Mouse (Mus musculus) retina, adult 2 months (tissue): Measurements from ENCODE around the gene Sp8.

Experiments
- DNase-seq: peaks from one replicate; pipeline ENCODE4 v3.0.0-alpha.2; 2012; ENCODE audit warnings: low read depth, low spot score

Gene Sp8

DNA sequence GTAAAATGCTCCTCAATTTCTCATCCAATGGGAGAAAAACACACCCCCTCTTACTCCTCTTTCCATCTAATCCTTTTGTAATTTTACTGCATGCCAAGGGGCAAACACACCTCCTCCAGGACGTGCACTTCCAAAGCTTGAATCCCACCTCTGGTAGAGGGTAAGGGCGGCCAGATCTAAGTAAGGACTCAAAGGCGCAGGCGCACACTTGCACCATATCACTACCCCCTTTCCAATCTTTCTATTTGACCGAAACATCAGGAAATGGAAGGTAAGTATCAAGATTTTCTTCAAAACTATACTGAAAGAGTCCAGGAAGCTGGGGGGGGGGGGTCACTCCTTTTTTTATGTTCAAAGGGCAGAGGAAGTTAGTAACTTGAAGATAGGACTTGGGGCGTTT is at the start of gene Sp8:
Gene Sp8 (plus strand): TSS at position 109 of the 400 bp plus-strand sequence.
- DNase-seq = no peak

DNA sequence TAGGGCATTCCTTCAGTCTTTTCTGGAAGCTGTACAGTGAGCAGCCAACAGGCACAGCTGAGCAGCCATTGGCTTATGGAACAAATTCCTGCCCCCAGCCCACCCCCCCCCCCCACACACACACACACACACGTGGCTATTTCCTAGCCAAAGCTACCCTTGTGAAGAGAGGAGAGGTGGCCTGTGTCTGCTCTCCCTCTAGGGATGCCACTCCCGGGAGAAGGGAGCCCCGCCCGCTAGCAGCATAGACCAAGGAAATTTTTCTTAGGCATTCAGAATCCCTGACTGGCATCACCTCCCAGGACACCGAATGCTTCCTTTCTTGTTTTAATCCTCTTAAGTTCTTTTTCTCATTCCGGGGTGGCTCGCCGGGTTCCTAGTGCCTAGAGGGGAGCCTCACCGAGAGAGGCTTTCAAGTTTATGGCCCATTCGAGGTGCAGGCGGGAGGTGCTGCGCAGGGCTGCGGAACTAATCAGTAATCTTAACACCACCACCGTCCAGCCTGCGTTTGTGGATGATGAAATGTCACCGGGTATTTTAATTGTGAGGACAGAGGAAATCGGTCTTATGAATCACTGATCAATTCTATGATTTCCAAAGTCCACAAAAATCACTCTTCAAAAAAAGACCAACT is 34.7 kb upstream of the Sp8 start:
- DNase-seq = no peak

DNA sequence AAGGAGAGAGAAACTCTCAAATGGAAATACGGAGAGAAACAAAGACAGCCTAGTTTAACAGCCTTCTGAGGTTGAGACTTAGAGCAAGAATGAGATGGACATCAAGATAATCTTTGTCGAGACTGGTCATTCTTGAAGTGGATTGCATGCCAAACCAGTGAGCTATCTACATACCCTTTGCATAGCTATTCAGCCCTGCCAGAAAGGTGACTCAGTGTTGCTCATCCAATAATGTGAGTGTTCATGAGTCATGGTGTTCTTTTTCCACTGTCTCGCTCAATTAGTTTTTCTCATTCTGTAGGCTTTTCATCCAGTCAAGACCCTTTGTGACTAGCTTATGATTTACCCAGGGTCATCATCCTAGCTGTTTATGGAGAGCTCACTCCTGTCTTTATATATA is 31.6 kb upstream of the Sp8 start:
- no peak for DNase-seq

GRCm38 (mm10) chr12:118816156-118816555 is 30.0 kb upstream of the Sp8 start:
- no peak for DNase-seq

DNA sequence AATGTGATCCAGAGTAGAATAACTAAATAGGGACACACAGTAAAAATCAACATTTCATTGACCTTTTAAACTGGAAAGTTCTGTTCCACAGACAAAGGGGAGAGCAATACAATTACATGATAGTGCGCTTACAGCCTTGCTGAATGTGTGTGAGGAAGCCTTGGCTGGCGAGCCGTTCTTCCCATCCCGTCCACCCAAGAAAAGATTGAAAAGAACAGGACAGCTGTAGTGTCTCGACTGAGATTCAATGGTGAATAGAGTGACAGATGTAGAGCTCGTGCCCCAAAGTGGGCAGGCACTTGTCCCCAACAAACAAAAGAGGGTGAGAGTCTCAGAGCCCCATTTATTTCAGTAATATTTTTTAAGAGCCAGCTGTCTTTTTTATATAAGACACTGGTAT is 16.2 kb upstream of the Sp8 start:
- no peak for DNase-seq

DNA sequence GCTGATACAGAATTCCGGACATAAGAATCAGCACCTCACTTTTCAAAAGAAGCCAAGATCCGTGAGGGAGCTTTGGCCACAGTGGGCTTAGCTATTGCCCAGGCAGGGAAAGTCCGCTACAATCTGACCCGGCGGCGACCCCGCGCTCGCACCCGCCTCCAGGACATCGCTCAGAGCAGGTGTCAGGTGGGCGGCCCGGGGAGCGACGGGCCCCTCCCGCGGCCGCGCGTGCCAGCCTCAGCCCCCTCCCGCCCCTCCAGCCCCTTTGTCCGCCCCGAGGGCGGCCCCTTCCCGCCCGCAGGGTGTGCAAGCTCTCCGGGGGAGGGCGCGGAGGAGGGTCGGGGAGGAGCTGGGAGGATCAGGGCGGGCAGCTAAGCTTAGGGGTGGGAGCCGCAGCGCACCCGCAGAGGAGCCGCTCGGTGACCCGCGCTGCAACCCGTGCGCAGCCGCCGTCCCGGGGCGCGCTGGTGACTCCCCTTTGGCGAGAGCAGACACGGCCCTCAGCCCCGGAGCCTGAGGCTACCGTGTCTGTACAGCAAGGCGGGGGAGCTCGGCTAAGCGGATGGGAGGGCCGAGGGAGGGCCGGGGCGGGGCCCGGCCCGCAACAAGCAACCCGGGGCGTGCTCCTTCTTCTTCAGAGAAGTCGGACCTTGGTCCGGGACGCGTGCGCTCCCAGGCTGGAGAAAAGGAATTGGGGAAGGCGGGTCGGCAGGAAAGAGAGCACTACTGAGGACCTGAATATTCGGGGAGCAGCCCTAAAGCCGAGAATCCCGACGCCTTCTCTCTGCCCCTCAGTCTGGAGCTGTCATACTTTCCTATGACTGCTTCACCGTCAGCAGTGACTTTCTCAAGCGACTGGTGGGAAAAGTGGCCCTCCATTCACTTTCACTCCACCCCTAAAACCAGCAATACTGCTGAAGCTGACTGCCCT is 9.5 kb upstream of the Sp8 start:
- no peak for DNase-seq

GRCm38 (mm10) chr12:118837361-118837760 is 8.8 kb upstream of the Sp8 start:
- no peak for DNase-seq

GRCm38 (mm10) chr12:118838260-118838659 is 7.9 kb upstream of the Sp8 start:
- no peak for DNase-seq

DNA sequence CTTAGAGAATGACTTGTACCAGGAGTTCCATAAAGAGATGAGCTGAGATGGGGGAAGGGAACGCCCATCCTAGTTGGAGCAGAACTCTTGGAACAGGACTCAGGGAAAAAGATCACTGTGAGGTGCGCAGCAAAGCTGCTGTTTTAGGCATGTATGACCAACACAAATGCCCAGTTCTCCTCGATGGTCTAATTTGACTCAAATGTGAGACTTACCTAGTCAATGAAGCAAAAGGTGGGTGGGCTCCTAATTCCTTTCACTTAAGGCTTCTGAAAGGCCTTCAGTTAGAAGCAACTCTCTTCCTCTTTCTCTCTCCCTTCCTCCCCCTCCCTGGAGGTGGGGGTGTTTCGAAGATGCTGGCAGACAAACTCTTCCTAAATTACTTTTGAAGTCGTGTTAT is 6.7 kb upstream of the Sp8 start:
- no peak for DNase-seq

GRCm38 (mm10) chr12:118840301-118840700 is 5.8 kb upstream of the Sp8 start:
- DNase-seq = no peak

GRCm38 (mm10) chr12:118840861-118841260 is 5.3 kb upstream of the Sp8 start:
- no peak for DNase-seq

DNA sequence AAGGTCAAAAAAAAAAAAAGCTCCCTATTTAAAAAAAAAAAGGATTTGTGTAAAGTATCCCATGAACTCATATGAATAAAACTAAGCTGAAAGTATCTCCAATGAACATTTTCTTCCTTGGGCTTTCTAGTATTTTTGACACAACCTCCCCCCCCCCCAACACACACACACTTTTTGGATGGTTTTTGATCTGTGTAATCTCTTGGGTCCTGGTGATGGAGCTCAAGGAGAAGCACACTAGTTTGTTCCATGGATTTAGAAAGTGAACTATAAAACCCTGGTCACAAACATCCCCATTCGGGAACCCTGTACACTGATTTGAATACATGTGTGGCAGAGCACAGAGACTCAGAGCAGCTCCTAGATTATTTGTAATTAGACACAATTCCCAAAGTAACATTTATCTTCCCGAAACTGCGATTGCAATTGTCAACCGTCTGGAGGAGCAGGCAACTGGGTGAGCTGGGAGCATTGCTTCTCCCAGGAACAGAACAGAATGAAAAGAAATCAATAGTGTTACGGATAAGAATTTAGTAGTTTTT is 4.7 kb upstream of the Sp8 start:
- DNase-seq = no peak

DNA sequence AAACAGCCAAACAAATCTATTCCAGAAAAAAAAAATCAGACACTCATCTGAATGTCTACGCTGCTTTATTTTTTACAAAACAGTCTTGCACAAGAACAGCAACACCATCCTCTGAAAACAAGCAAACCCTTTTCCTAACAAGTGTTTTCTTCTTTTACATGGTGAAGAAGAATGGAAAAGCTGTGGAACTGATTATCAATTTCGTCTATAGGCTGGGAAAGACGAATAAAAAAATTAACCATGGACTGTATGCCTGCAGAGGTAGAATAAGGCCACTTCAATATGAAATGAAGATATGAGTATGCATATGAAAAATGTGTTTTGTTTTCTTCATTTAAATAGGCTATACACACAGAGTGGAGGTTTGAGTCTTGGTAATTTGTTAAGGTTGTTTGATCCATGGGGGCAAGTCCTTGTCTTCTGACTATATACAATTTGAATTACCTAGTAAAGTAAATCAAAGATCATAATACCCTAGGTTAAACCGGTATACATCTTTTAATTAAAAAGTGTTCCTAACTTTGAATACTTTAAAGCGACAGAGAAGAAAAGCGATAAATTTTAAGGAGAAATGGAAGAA is 4.1 kb upstream of the Sp8 start:
- DNase-seq = no peak

DNA sequence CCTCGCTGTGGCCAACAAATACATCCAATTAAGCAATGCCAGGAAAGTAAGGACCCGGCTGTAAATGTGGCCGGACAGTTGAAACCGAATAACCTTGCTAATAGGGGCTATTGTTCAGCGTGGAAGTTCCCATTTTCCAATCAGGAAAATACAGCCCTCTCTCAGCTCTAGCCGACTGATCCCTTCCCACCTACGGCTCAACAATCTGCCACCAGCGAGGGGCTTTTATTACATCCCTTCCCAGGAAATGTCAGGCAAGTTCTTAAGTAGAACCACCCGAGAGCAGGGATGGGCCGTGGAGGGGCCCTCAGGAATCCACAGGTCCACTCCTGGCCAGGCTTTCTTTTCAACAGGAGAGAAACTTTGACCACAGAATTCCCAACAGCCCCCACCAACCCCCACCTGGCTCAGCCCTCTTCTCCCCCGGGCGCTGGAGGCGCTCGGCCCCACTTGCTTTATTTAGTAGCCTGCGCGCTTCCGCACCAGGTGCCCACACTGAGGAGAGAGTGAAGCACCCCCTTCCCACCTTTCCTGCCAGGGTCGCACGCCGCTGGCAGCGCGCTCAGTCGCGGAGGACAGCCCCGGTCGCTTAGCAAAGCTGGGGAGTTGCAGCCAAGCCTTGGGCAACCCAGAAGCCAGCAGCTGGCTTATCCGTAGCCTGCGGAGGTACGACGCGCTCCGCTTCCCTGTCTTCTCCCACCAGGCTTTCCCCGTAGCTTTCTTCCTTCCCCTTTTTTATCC is 3.3 kb upstream of the Sp8 start:
- no peak for DNase-seq

- DNase-seq = no peak
Observed at GRCm38 (mm10) chr12:118844111-118844510, 2.0 kb upstream of the Sp8 start.

GRCm38 (mm10) chr12:118844841-118845240 is 1.3 kb upstream of the Sp8 start:
- DNase-seq = no peak

DNA sequence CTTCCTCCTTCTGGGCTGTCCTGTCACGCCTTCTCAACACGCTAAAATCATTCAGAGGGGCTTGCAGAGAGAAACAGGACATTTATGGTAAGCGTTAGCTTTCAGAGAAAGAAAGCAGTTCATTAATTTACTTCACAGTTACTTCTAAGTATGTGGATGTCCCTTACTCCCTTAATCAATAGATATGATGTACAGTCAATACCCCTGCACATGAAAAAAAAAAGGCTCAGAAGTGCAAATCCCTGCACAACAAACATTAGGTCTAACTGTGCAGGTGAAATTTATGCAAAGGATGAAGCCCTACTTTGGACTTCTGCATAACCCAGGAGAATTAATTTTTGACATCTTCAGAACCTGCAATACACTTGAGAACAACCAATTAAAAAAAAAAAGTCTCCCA is 778 bp upstream of the Sp8 start:
- DNase-seq = no peak

DNA sequence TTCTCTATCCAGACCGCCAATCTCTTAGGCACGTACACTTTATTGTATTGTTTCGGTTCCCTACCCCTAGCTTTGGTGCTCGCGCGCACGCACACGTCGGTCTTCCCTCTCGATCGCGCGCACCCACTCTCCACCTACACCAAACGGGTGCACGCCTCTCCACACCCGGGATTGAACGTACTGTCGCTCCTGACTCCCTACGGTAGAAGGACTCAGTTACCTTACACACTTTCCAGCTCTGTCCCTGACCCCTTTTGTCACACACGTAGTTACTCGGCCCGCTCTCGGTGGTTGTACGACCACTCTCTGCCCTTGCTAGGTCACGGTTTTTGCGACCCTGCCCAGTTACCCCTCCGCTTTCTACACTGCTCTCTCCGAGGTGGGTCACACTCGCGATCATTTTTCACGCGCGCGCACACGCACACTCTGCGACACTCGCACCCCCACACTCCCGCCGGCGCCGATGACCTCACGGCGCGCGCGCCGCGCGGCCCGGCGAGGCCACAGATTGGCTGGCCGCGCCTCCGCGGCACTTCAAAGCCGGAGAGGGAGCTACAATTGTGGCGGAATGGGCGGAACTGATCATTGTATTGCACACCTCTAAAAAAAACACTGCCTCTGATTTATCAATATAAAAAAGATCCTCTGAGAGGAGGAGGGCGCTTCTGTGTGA is 656 bp downstream of the Sp8 start:
- no peak for DNase-seq

GRCm38 (mm10) chr12:118847381-118847780 is 1.3 kb downstream of the Sp8 start:
- DNase-seq = no peak

DNA sequence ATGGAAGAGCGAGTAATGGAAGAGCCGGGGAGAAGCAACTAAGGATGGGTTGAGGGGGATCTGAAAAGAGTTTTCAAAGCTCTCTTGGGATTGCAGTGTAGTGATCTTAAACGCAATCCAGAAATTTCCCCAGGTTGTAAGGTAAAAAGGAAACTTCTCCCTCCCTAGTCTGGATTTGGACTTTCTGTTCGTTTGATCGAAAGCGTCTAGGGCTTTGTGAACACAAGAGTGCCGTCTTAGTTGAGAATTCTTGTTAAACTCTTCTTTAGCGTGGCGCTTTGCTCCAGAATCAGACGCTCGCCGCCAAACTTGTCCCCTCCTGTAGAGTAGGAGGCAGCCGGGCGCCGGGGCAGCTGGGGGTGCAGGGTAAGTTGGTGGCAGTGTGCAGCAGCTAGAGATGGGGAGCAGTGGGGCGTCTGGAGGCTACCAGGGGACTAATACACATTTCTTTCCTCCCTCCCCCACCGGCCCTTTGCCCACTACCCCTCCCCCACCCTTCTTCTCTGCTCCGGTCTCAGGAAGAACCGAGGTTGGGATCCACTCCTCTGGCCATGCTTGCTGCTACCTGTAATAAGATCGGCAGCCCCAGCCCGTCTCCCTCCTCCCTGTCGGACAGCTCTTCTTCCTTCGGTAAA is 1.8 kb downstream of the Sp8 start:
- DNase-seq = no peak
